ENCODE assay signal across 29 mouse cellular contexts in genomic region chr17:86445900-86446299, GRCm38 (mm10). TPM values are rescaled to one million over a fixed set of nuclear protein-coding genes. Genes with fewer than 3 reads are reported as not detected.
DNase-seq lines count a peak whose midpoint lies in the region; ATAC-seq and TF ChIP-seq lines count a peak whose summit lies in the region.
"Had no signal": no experiment of that assay in that cellular context is flagged by ENCODE, and none has a peak within 500 bp of the region (broad histone marks: within the 10 kb centered on the region; RNA-seq: fewer than 3 reads in every experiment).

No protein-coding gene starts in this region.

- no peaks in the 10 kb centered on the region for H3K9me3 ChIP-seq in embryonic facial prominence, embryonic 15.5 days (replicated peaks)
- H3K9me3 ChIP-seq in embryonic facial prominence, embryonic 10.5 days: no peaks in the 10 kb centered on the region
- no peaks in the 10 kb centered on the region for H3K9me3 ChIP-seq in MEL (replicated peaks; ENCODE audit: insufficient read depth, low read length)
- H3K9me3 ChIP-seq: embryonic facial prominence, embryonic 12.5 days; forebrain, embryonic 15.5 days; heart, embryonic 10.5 days had no signal

- no peak overlapping the region for H3K4me3 ChIP-seq in embryonic facial prominence, embryonic 15.5 days (replicated peaks)
- no peak overlapping the region for H3K4me3 ChIP-seq in embryonic facial prominence, embryonic 10.5 days
- no peak overlapping the region for H3K4me3 ChIP-seq in layer of hippocampus, adult 2 months
- H3K4me3 ChIP-seq in MEL (ENCODE audit: control insufficient read depth in 1 of 2, insufficient read depth in 1 of 2, low read depth in 2 of 2, low read length in 2 of 2): no peak overlapping the region
- H3K4me3 ChIP-seq: embryonic facial prominence, embryonic 12.5 days; erythroblast, embryonic 14.5 days; forebrain, embryonic 12.5 days; forebrain, embryonic 15.5 days; heart, embryonic 10.5 days had no signal

- no peaks in the 10 kb centered on the region for H3K79me2 ChIP-seq in MEL (ENCODE audit: control insufficient read depth, insufficient read depth, low read length, poor library complexity)

- H3K27ac ChIP-seq in embryonic facial prominence, embryonic 15.5 days (replicated peaks): 0 out of 2 replicates have a peak overlapping the region, but pooled peaks have one; percentile 84
- H3K27ac ChIP-seq in embryonic facial prominence, embryonic 10.5 days (replicated peaks): no peak overlapping the region
- peak overlapping the region; percentile 85 for H3K27ac ChIP-seq in layer of hippocampus, adult 2 months
- H3K27ac ChIP-seq in MEL (ENCODE audit: control insufficient read depth, low read depth, low read length): no peak overlapping the region
- H3K27ac ChIP-seq: embryonic facial prominence, embryonic 12.5 days; forebrain, embryonic 12.5 days; hindbrain, embryonic 14.5 days; hindbrain, postnatal 0 days had no signal

- 79% methylated on average over 5 of the region's 5 CpGs for WGBS in embryonic facial prominence, embryonic 15.5 days
- WGBS in embryonic facial prominence, embryonic 10.5 days: 88% methylated on average over 5 of the region's 5 CpGs

- no peaks in the 10 kb centered on the region for H3K27me3 ChIP-seq in embryonic facial prominence, embryonic 15.5 days
- no peaks in the 10 kb centered on the region for H3K27me3 ChIP-seq in embryonic facial prominence, embryonic 10.5 days (replicated peaks; ENCODE audit: low read depth, poor library complexity, severe bottlenecking)
- no peaks in the 10 kb centered on the region for H3K27me3 ChIP-seq in MEL (ENCODE audit: control insufficient read depth in 1 of 2, insufficient read depth in 2 of 2, low read length in 2 of 2)
- H3K27me3 ChIP-seq: embryonic facial prominence, embryonic 12.5 days; forebrain, embryonic 12.5 days; forebrain, embryonic 15.5 days; Patski had no signal

- H3K4me1 ChIP-seq in embryonic facial prominence, embryonic 15.5 days: peaks cover 19% of the 10 kb centered on the region
- peaks cover 16% of the 10 kb centered on the region for H3K4me1 ChIP-seq in embryonic facial prominence, embryonic 10.5 days
- H3K4me1 ChIP-seq in MEL (ENCODE audit: control insufficient read depth in 1 of 2, insufficient read depth in 2 of 2, low read length in 2 of 2): peaks cover 25 to 30% of the 10 kb centered on the region in 2 experiments

- no peak for TF ChIP-seq RAD21 in MEL (IDR thresholded peaks at IDR 0.05; ENCODE audit: low read depth, low read length)

- H3K9ac ChIP-seq in embryonic facial prominence, embryonic 15.5 days: no peak overlapping the region
- H3K9ac ChIP-seq in MEL (ENCODE audit: control insufficient read depth, low read depth, low read length, poor library complexity, severe bottlenecking): no peak overlapping the region
- H3K9ac ChIP-seq: embryonic facial prominence, embryonic 12.5 days; forebrain, embryonic 12.5 days; forebrain, embryonic 15.5 days; hindbrain, embryonic 14.5 days had no signal

- TF ChIP-seq POLR2A in MEL (IDR thresholded peaks at IDR 0.05; ENCODE audit: control insufficient read depth in 1 of 2, insufficient read depth in 1 of 2, low read depth in 1 of 2, low read length in 2 of 2, poor library complexity in 1 of 2): no peak

- no peak overlapping the region for H3K4me2 ChIP-seq in embryonic facial prominence, embryonic 15.5 days (replicated peaks)
- H3K4me2 ChIP-seq: embryonic facial prominence, embryonic 12.5 days; forebrain, embryonic 12.5 days; forebrain, embryonic 15.5 days; hindbrain, embryonic 14.5 days had no signal

- no peaks in the 10 kb centered on the region for H3K36me3 ChIP-seq in embryonic facial prominence, embryonic 15.5 days
- no peaks in the 10 kb centered on the region for H3K36me3 ChIP-seq in embryonic facial prominence, embryonic 10.5 days (replicated peaks)
- peaks cover 0 to 14% of the 10 kb centered on the region in 2 experiments; a peak in 2 of 4 replicates for H3K36me3 ChIP-seq in MEL (ENCODE audit: control insufficient read depth in 1 of 2, insufficient read depth in 2 of 2, low read length in 2 of 2)
- H3K36me3 ChIP-seq: embryonic facial prominence, embryonic 12.5 days; forebrain, embryonic 12.5 days; forebrain, embryonic 15.5 days; heart, embryonic 10.5 days had no signal

- TF ChIP-seq CTCF in layer of hippocampus, adult 2 months (conservative IDR thresholded peaks at IDR 0.05): no peak
- TF ChIP-seq CTCF in MEL (IDR thresholded peaks at IDR 0.05 in 2 of 3, conservative IDR thresholded peaks at IDR 0.05 in 1 of 3; ENCODE audit: control insufficient read depth in 1 of 3, insufficient read depth in 1 of 3, low read depth in 2 of 3, low read length in 3 of 3, poor library complexity in 1 of 3, severe bottlenecking in 1 of 3): no peak

- TF ChIP-seq EP300 in MEL (IDR thresholded peaks at IDR 0.05; ENCODE audit: low read depth in 1 of 2, low read length in 2 of 2): no peak

- ATAC-seq in embryonic facial prominence, embryonic 15.5 days (ENCODE audit: insufficient number of reproducible peaks, low FRiP score, low TSS enrichment, low read depth): no peak

- DNase-seq in embryonic facial prominence, embryonic 10.5 days (ENCODE audit: low spot score): no peak
- no peak for DNase-seq in layer of hippocampus, adult 2 months (ENCODE audit: low spot score in 2 of 2)
- no peak for DNase-seq in layer of hippocampus, adult 11-12 months (ENCODE audit: low spot score)
- DNase-seq in A20 (ENCODE audit: low read depth, low spot score) (peak; percentile 90), MEL (ENCODE audit: low read depth, low spot score) (peak; percentile 17)
- no peak for DNase-seq in cerebellum, adult 9-10 months
- DNase-seq in embryo, embryonic 10 days (ENCODE audit: low spot score): no peak
- DNase-seq: adrenal gland, postnatal 10 days; adrenal gland, postnatal 36 days; cerebellum, adult 11 months; cerebellum, adult 2 months; cerebellum, postnatal 10 days; cerebellum, postnatal 36 days; gastrocnemius, postnatal 14 days; heart, adult 18-20 months; kidney, adult 18-20 months had no signal

TF ChIP-seq in MEL, 35 proteins besides CTCF, POLR2A, EP300 and RAD21:
- TF ChIP-seq ELF1 (IDR thresholded peaks at IDR 0.05; ENCODE audit: low read depth, low read length) (no peak), GATA1 (IDR thresholded peaks at IDR 0.05; ENCODE audit: low read depth, low read length) (no peak), POLR2AphosphoS2 (IDR thresholded peaks at IDR 0.05; ENCODE audit: low read length) (no peak), E2F4 (IDR thresholded peaks at IDR 0.05; ENCODE audit: borderline replicate concordance, low read depth, low read length) (no peak), ZMIZ1 (IDR thresholded peaks at IDR 0.05; ENCODE audit: low read depth, low read length) (no peak), MAX (IDR thresholded peaks at IDR 0.05; ENCODE audit: low read length) (no peak)

RNA-seq across cellular contexts. Expression of gene Gm10309, which starts 59.1 kb away (rescaled TPM):
- 0.36 and 0.45 TPM in 2 replicates for polyA plus RNA-seq in embryonic facial prominence, embryonic 15.5 days (2015; fragmentation: Nextera tagmentation; extraction: Ambion mirVana)
- 0.10 and 0.29 TPM in 2 replicates for polyA plus RNA-seq in embryonic facial prominence, embryonic 10.5 days (2016; fragmentation: Nextera tagmentation; extraction: Ambion mirVana)
- not detected for total RNA-seq in layer of hippocampus, adult 2 months (2021)
- total RNA-seq in MEL (2012; rRNA removed): 0.10 TPM in 1 of 2 replicates, not detected in the other
- polyA plus RNA-seq in MEL (2012; ENCODE audit: insufficient read depth in 1 of 2, insufficient read length in 2 of 2, low read depth in 1 of 2, low replicate concordance in 2 of 2, missing spikeins in 1 of 2): under 1 TPM in 1 of 2 experiments, not detected in 1; 0.06 TPM
- total RNA-seq: adrenal gland, postnatal 36 days; ES-E14; gastrocnemius, postnatal 14 days; heart, postnatal 25 days; hematopoietic stem cell, adult 5-6 weeks; hindbrain, postnatal 0 days had no signal
- polyA plus RNA-seq: cerebellum, adult 2 months; cortical plate, adult 2 months; Patski had no signal

Comparison
In these comparisons a context has a peak if more than half of its experiments do, and no peak if none do; other contexts are left out.
1. H3K27ac ChIP-seq: peak in embryonic facial prominence, embryonic 15.5 days (single experiment) and layer of hippocampus, adult 2 months (single experiment); none in embryonic facial prominence, embryonic 10.5 days (single experiment) and MEL (single experiment).
2. DNase-seq: peak in A20 (single experiment) and MEL (single experiment); none in embryonic facial prominence, embryonic 10.5 days (single experiment), layer of hippocampus, adult 2 months (0 of 2), layer of hippocampus, adult 11-12 months (single experiment), cerebellum, adult 9-10 months (single experiment) and embryo, embryonic 10 days (single experiment).